Mouse (Mus musculus) midbrain, embryonic 11.5 days (tissue): ENCODE data around the gene Cyb5d1. TPM values are rescaled to one million over a fixed set of nuclear protein-coding genes. Genes with fewer than 3 reads are reported as not detected.
A peak's percentile ranks its signal among the peaks of the same experiment; 100 is the strongest.

Experiments used
- ATAC-seq: fragments of 200-750 bp; cut with Nextera tagmentation; 2 replicates; pipeline ENCODE4 v1.8.0; 2017; ENCODE audit warnings: moderate TSS enrichment, moderate library complexity; ENCODE audit not compliant: low FRiP score
- DNase-seq: peaks from one replicate; pipeline ENCODE4 v3.0.0; 2015; ENCODE audit warnings: low spot score; ENCODE audit errors: missing footprints
- H3K27ac ChIP-seq: fragments of 300-500 bp; sonication (generic); 2 replicates; pipeline ENCODE4 v1.5.1; 2014; ENCODE audit warnings: low read depth, low read length
- H3K27me3 ChIP-seq: fragments of 300-500 bp; sonication (generic); 2 replicates; pipeline ENCODE4 v1.6.1; 2014; ENCODE audit warnings: mild to moderate bottlenecking, low read length, moderate library complexity, mixed read lengths; ENCODE audit not compliant: control insufficient read depth, insufficient read depth
- H3K36me3 ChIP-seq: fragments of 300-500 bp; sonication (generic); 2 replicates; pipeline ENCODE4 v1.6.1; 2014; ENCODE audit warnings: mild to moderate bottlenecking, low read length, moderate library complexity, mixed read lengths; ENCODE audit not compliant: control insufficient read depth, insufficient read depth
- H3K4me1 ChIP-seq: fragments of 300-500 bp; sonication (generic); 2 replicates; pipeline ENCODE4 v1.6.1; 2014; ENCODE audit warnings: low read length; ENCODE audit not compliant: control insufficient read depth, insufficient read depth
- H3K4me2 ChIP-seq: fragments of 300-500 bp; sonication (generic); 2 replicates; pipeline ENCODE4 v1.6.1; 2014; ENCODE audit warnings: mild to moderate bottlenecking, moderate library complexity
- H3K4me3 ChIP-seq: fragments of 300-500 bp; sonication (generic); 2 replicates; pipeline ENCODE4 v1.5.1; 2014; ENCODE audit warnings: low read depth, low read length
- H3K9ac ChIP-seq: fragments of 300-500 bp; sonication (generic); 2 replicates; pipeline ENCODE4 v1.6.1; 2014; ENCODE audit warnings: low read length
- H3K9me3 ChIP-seq: fragments of 300-500 bp; sonication (generic); 2 replicates; pipeline ENCODE4 v1.6.1; 2016; ENCODE audit warnings: low read length; ENCODE audit not compliant: control insufficient read depth
- WGBS: fragments of 180-500 bp; shearing (Covaris S2); extraction: QIAGEN DNeasy Blood & Tissue Kit; methylation state at CpG from one replicate; pipeline ENCODE4 v1.1.7; 2014; 5-methylcytosine and 5-hydroxymethylcytosine counted together
- polyA plus RNA-seq: library from polyadenylated mRNA; unstranded; fragments of >200 nt; fragmentation: Nextera tagmentation; extraction: Ambion mirVana; gene quantifications from 2 replicates; pipeline ENCODE4 v1.2.1, GENCODE M21; 2014

Gene Cyb5d1
- polyA plus RNA-seq, 1 experiment from 2014 or later, result 50.5 TPM

DNA sequence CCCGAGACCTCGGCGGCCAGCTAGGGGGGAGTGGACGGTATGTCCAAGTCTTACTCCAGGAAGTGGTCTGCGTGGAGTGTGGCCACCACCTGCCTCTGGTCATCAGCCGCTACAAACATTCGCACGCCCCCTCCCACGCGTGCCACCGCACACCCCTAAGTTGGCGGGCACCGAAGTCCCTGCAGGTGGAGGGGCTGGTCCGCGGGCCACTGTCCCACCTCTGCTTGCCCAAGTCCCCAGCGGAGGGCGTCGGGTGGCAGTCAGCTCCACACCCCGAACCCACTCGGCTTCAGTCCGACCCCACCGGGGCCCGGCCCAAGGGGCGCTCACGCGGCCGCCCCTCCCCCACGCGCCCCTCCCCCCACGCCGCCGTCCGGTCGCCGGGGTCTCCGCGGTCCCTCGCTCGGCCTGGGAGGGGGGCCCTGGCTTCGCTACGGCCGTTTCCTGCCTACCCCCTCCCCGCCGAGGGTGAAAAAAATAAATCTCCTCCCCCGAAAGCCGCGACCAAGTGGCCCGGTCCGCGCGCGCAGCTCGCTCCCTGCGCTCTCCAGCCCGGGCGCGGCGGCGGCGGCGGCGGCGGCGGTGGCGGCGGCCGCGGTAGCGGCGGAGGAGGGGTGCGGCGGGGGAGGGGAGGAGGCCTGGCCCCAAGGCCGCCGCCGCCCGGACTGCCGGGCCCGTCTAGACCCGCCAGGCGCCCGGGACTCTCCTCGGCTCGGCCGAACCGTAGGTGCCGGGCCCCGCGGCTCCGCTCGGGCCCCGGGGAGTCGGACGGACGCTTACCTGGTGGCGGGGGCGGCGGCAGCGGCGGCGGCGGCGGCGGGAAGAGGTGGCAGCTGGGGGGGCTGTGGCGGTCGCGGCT lies 26.8 kb downstream of the Cyb5d1 start:
- ATAC-seq (peak; percentile 61), DNase-seq (peak; percentile 95)
- Histone ChIP-seq H3K9ac (peak overlapping the region; percentile 99), H3K4me3 (peak overlapping the region; percentile 97), H3K4me1 (peaks cover 50% of the 10 kb centered on the region), H3K9me3 (no peaks in the 10 kb centered on the region; the same call in 1 of the 2 replicates), H3K36me3 (no peaks in the 10 kb centered on the region; the same call in 1 of the 2 replicates), H3K27me3 (no peaks in the 10 kb centered on the region), H3K4me2 (peak overlapping the region; percentile 94), H3K27ac (peak overlapping the region; percentile 99)
- WGBS, result under 1% methylated on average over 48 of the region's 106 CpGs

DNA sequence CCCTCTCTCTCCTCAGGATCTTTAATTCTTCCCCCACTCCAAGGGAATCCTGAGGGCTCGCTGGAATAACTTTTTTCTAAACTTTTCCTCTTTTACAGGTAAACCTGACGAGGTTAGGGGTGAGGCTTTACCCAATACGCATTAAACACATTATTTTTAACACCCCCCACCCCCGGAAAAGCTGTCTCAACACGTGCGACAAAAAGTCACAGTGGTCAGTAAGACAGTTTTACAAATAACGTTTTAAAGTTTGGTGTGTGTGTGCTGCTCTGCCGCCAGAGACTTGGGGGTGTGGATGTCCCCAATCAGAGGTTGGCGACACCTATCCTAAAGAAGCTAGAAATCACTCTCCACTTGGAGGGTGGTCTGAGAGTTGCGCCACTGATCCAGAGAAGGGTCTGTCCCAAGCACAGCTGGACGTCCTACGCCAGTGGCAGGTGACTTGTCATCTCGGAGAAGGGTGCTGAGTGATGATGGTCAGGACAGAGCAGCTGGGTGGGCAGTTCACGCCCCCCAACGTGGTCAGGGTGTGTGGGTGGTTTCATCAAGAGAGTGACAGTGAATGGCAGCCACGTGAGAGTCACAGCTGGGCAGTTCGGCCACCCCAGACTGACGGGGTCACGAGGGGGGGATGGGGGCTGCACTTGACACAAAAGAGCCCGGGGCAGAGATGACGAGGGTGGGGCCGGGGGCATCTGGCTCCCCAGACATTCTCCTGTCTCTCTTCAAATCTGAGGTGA lies 27.6 kb downstream of the Cyb5d1 start:
- ATAC-seq, result peak; percentile 59

GRCm38 (mm10) chr11:69366855-69367615 lies 28.4 kb downstream of the Cyb5d1 start:
- H3K4me3 ChIP-seq, result peak overlapping the region; percentile 97
- peak overlapping the region; percentile 99 for H3K27ac ChIP-seq
- WGBS, result under 1% methylated on average over 22 of the region's 22 CpGs
- H3K27me3 ChIP-seq, result no peaks in the 10 kb centered on the region
- H3K4me1 ChIP-seq, result peaks cover 50% of the 10 kb centered on the region
- no peaks in the 10 kb centered on the region; the same call in 1 of the 2 replicates for H3K36me3 ChIP-seq
- peak overlapping the region; percentile 94 for H3K4me2 ChIP-seq
- ATAC-seq (no peak), DNase-seq (peak; percentile 96)
- H3K9ac ChIP-seq, result peak overlapping the region; percentile 99
- no peaks in the 10 kb centered on the region for H3K9me3 ChIP-seq

More for the DNA sequence above, 27.6 kb downstream of the Cyb5d1 start:
- WGBS, result under 1% methylated on average over 22 of the region's 22 CpGs
- Histone ChIP-seq H3K4me2 (peak overlapping the region; percentile 94), H3K9me3 (no peaks in the 10 kb centered on the region; the same call in 1 of the 2 replicates), H3K4me1 (peaks cover 50% of the 10 kb centered on the region), H3K4me3 (peak overlapping the region; percentile 97), H3K27ac (peak overlapping the region; percentile 99), H3K9ac (peak overlapping the region; percentile 99), H3K36me3 (no peaks in the 10 kb centered on the region; the same call in 1 of the 2 replicates), H3K27me3 (no peaks in the 10 kb centered on the region)
- DNase-seq, result peak; percentile 97

- Histone ChIP-seq H3K27ac (peak overlapping the region; percentile 99), H3K36me3 (no peaks in the 10 kb centered on the region; the same call in 1 of the 2 replicates), H3K4me3 (peak overlapping the region; percentile 97), H3K4me2 (peak overlapping the region; percentile 94), H3K9ac (peak overlapping the region; percentile 99), H3K4me1 (peaks cover 45% of the 10 kb centered on the region), H3K9me3 (no peaks in the 10 kb centered on the region), H3K27me3 (no peaks in the 10 kb centered on the region)
- ATAC-seq (peak; percentile 83), DNase-seq (peak; percentile 97)
- 1% methylated on average over 26 of the region's 26 CpGs for WGBS
Observed at GRCm38 (mm10) chr11:69366157-69366854, 29.1 kb downstream of the Cyb5d1 start.

GRCm38 (mm10) chr11:69365722-69366121 lies 29.7 kb downstream of the Cyb5d1 start:
- H3K9me3 ChIP-seq, result no peaks in the 10 kb centered on the region
- 27% methylated on average over 6 of the region's 6 CpGs for WGBS
- peak overlapping the region; percentile 97 for H3K4me3 ChIP-seq
- ATAC-seq (0 out of 2 replicates have a peak, but pooled peaks have one; percentile 1), DNase-seq (peak; percentile 92)
- peak overlapping the region; percentile 94 for H3K4me2 ChIP-seq
- no peaks in the 10 kb centered on the region for H3K27me3 ChIP-seq
- H3K9ac ChIP-seq, result peak overlapping the region; percentile 50
- peak overlapping the region; percentile 99; the same call in 1 of the 2 replicates for H3K27ac ChIP-seq
- H3K4me1 ChIP-seq, result peaks cover 39% of the 10 kb centered on the region
- H3K36me3 ChIP-seq, result peaks cover 3% of the 10 kb centered on the region; the same call in 1 of the 2 replicates

GRCm38 (mm10) chr11:69364910-69365309 lies 30.5 kb downstream of the Cyb5d1 start:
- WGBS, result 2% methylated on average over 6 of the region's 6 CpGs
- H3K4me1 ChIP-seq, result peaks cover 35% of the 10 kb centered on the region
- H3K9ac ChIP-seq, result peak overlapping the region; percentile 50
- H3K4me2 ChIP-seq, result peak overlapping the region; percentile 94
- peaks cover 11% of the 10 kb centered on the region for H3K36me3 ChIP-seq
- no peaks in the 10 kb centered on the region for H3K27me3 ChIP-seq
- ATAC-seq (no peak), DNase-seq (peak; percentile 90)
- H3K4me3 ChIP-seq, result no peak overlapping the region
- no peaks in the 10 kb centered on the region for H3K9me3 ChIP-seq
- peak overlapping the region; percentile 99; the same call in 1 of the 2 replicates for H3K27ac ChIP-seq

DNA sequence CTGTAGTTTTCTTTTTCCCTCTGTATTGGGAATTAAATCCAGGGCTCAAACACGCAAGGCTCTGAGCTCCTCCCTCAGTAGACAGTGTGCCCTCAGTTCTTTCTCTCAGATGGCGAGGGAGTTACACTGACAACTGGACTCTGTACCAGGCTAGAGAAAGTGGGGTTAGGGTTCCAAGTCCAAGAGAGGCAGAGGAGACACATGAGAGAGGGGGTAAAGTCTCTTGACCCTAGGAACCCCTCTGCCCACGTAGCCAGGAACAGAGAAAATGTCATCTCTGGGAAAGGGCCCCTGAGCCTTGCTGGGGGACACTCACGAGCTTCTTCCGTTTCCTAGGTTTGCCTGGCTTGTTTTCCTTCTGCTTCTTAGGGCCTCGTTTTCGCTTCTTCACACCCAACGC lies 31.1 kb downstream of the Cyb5d1 start:
- WGBS, result 53% methylated on average over 8 of the region's 8 CpGs
- H3K36me3 ChIP-seq, result peaks cover 13% of the 10 kb centered on the region

GRCm38 (mm10) chr11:69362479-69362878 lies 33.0 kb downstream of the Cyb5d1 start:
- peaks cover 25% of the 10 kb centered on the region for H3K4me1 ChIP-seq
- H3K9ac ChIP-seq, result no peak overlapping the region
- H3K27ac ChIP-seq, result no peak overlapping the region
- peaks cover 22% of the 10 kb centered on the region for H3K36me3 ChIP-seq
- no peak for DNase-seq
- ATAC-seq, result no peak
- WGBS, result 80% methylated on average over 2 of the region's 2 CpGs
- no peaks in the 10 kb centered on the region for H3K27me3 ChIP-seq
- H3K4me3 ChIP-seq, result no peak overlapping the region
- H3K4me2 ChIP-seq, result no peak overlapping the region
- no peaks in the 10 kb centered on the region for H3K9me3 ChIP-seq

More for the DNA sequence above, 31.1 kb downstream of the Cyb5d1 start:
- Histone ChIP-seq H3K27me3 (no peaks in the 10 kb centered on the region), H3K4me3 (no peak overlapping the region), H3K9me3 (no peaks in the 10 kb centered on the region), H3K4me2 (no peak overlapping the region), H3K27ac (no peak overlapping the region), H3K4me1 (peaks cover 31% of the 10 kb centered on the region), H3K9ac (no peak overlapping the region)
- no peak for ATAC-seq
- DNase-seq, result no peak
